Mouse (Mus musculus) duodenum, adult 2 months (tissue): ENCODE data around the gene Sypl. TPM values are rescaled to one million over a fixed set of nuclear protein-coding genes. Genes with fewer than 3 reads are reported as not detected.

ENCODE experiments used
- polyA plus RNA-seq: library from polyadenylated mRNA; depleted of rRNA; stranded (reverse); fragments of >200 nt; gene quantifications from 2 replicates; pipeline ENCODE4 v1.2.3, GENCODE M21; 2012; ENCODE audit warnings: low replicate concordance; rRNA removed

The Sypl gene
- polyA plus RNA-seq, result 20.1 and 31.2 TPM in 2 replicates

DNA sequence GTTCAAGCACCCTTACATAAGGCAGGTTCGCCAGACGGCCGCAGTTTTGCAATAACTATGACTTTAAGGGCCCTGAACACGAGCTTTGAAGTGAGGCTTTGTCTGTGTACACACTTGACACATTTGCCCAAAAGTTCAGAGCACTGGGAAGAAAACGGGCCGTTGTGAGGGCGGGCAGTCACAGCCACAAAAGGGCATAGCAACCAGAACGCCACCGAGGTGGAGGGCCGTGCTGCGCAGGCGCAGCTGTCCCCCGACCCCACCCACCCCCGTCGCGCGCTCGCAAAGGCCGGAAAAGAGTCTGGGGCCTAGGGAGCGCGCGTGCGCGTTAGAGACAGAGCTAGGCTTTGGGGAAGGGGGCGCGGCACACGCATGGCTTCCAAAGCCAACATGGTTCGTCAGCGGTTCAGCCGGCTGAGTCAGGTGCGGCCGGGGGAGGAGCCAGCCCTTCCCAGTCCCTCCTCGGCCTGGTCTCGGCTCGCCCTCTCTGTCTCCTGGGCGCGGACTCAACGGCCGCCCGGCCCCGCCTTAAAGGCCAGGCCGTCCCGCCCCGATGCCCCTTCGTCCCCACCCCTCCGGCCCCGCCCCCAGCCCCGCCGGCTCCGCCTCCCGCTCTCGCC, at the start of gene Sypl:
Gene Sypl, plus strand, starts transcription at position 296 of the 620 bp plus-strand sequence.

Other genes with a start within 250 kb of the Sypl start
- 6.1 and 6.2 TPM in 2 replicates for gene Nampt, start 134.3 kb upstream of the Sypl start, polyA plus RNA-seq
- not detected in 2 replicates for gene Cdhr3, start 139.0 kb downstream of the Sypl start, polyA plus RNA-seq
- gene Atxn7l1, start 193.8 kb downstream of the Sypl start, polyA plus RNA-seq, result 14.1 and 19.2 TPM in 2 replicates